Mouse (Mus musculus) hindbrain, embryonic 16.5 days (tissue): Measurements from ENCODE around the gene Gimap3. TPM values are rescaled to one million over a fixed set of nuclear protein-coding genes. Genes with fewer than 3 reads are reported as not detected.

Source experiments
- ATAC-seq: fragments of 200-750 bp; cut with Nextera tagmentation; 2 replicates; pipeline ENCODE4 v1.8.0; 2017; ENCODE audit warnings: moderate TSS enrichment, moderate library complexity
- H3K27ac ChIP-seq: fragments of 300-500 bp; sonication (generic); 2 replicates; pipeline ENCODE4 v1.5.1; 2014; ENCODE audit warnings: low read depth, mild to moderate bottlenecking, control low read depth, low read length, moderate library complexity
- H3K27me3 ChIP-seq: fragments of 300-500 bp; sonication (generic); replicated peaks from 2 replicates; pipeline ENCODE4 v1.6.1; 2014; ENCODE audit warnings: low read length; ENCODE audit not compliant: control insufficient read depth, insufficient read depth
- H3K36me3 ChIP-seq: fragments of 300-500 bp; sonication (generic); 2 replicates; pipeline ENCODE4 v1.6.1; 2014; ENCODE audit warnings: mild to moderate bottlenecking, low read length, moderate library complexity, mixed read lengths; ENCODE audit not compliant: control insufficient read depth, insufficient read depth
- H3K4me1 ChIP-seq: fragments of 300-500 bp; sonication (generic); 2 replicates; pipeline ENCODE4 v1.6.1; 2014; ENCODE audit warnings: low read depth, low read length; ENCODE audit not compliant: control insufficient read depth, insufficient read depth
- H3K4me2 ChIP-seq: fragments of 300-500 bp; sonication (generic); 2 replicates; pipeline ENCODE4 v1.6.1; 2014; ENCODE audit warnings: mild to moderate bottlenecking, low read length, control low read depth, moderate library complexity
- H3K4me3 ChIP-seq: fragments of 300-500 bp; sonication (generic); 2 replicates; pipeline ENCODE4 v1.5.1; 2014; ENCODE audit warnings: mild to moderate bottlenecking, low read length, control low read depth, moderate library complexity
- H3K9ac ChIP-seq: fragments of 300-500 bp; sonication (generic); 2 replicates; pipeline ENCODE4 v1.6.1; 2014; ENCODE audit warnings: low read depth, mild to moderate bottlenecking, control low read depth, low read length, moderate library complexity
- H3K9me3 ChIP-seq: fragments of 300-500 bp; sonication (generic); 2 replicates; pipeline ENCODE4 v1.6.1; 2014; ENCODE audit warnings: mild to moderate bottlenecking, low read length, moderate library complexity; ENCODE audit not compliant: control insufficient read depth
- WGBS: fragments of 180-500 bp; shearing (Covaris S2); extraction: QIAGEN DNeasy Blood & Tissue Kit; methylation state at CpG from one replicate; pipeline ENCODE4 v1.1.7; 2014; 5-methylcytosine and 5-hydroxymethylcytosine counted together
- polyA plus RNA-seq: library from polyadenylated mRNA; unstranded; fragments of >200 nt; fragmentation: Nextera tagmentation; extraction: Ambion mirVana; gene quantifications from 2 replicates; pipeline ENCODE4 v1.2.1, GENCODE M21; 2015

Gene Gimap3
- not detected in 2 replicates for polyA plus RNA-seq

- Histone ChIP-seq H3K4me1 (no peaks in the 10 kb centered on the region), H3K4me2 (no peak within 1 kb of the TSS), H3K4me3 (no peak within 1 kb of the TSS), H3K9me3 (no peaks in the 10 kb centered on the region), H3K36me3 (no peaks in the 10 kb centered on the region), H3K27ac (no peak within 1 kb of the TSS), H3K9ac (no peak within 1 kb of the TSS), H3K27me3 (no peaks in the 10 kb centered on the region)
- no peak for ATAC-seq
- WGBS: 98% methylated on average over 3 of the region's 3 CpGs
Observed at GRCm38 (mm10) chr6:48770696-48771095, at the start of gene Gimap3. Gene Gimap3 (minus strand): TSS chr6:48770851.

- Histone ChIP-seq H3K4me2 (no peak overlapping the region), H3K36me3 (no peaks in the 10 kb centered on the region), H3K4me3 (no peak overlapping the region), H3K9me3 (no peaks in the 10 kb centered on the region), H3K4me1 (no peaks in the 10 kb centered on the region), H3K27me3 (no peaks in the 10 kb centered on the region), H3K9ac (no peak overlapping the region), H3K27ac (no peak overlapping the region)
- WGBS: 7% methylated on average over 6 of the region's 6 CpGs
- no peak for ATAC-seq
Observed at GRCm38 (mm10) chr6:48817815-48818214, 47.2 kb upstream of the Gimap3 start.

- Histone ChIP-seq H3K4me3 (no peak overlapping the region), H3K27ac (no peak overlapping the region), H3K36me3 (no peaks in the 10 kb centered on the region), H3K4me1 (no peaks in the 10 kb centered on the region), H3K27me3 (no peaks in the 10 kb centered on the region), H3K9ac (no peak overlapping the region), H3K4me2 (no peak overlapping the region), H3K9me3 (no peaks in the 10 kb centered on the region)
- no peak for ATAC-seq
Observed at GRCm38 (mm10) chr6:48815013-48815412, 44.4 kb upstream of the Gimap3 start.

GRCm38 (mm10) chr6:48809494-48810219 lies 39.0 kb upstream of the Gimap3 start:
- Histone ChIP-seq H3K27ac (no peak overlapping the region), H3K27me3 (no peaks in the 10 kb centered on the region), H3K4me2 (no peak overlapping the region), H3K9ac (no peak overlapping the region), H3K4me1 (no peaks in the 10 kb centered on the region), H3K36me3 (no peaks in the 10 kb centered on the region), H3K9me3 (no peaks in the 10 kb centered on the region), H3K4me3 (no peak overlapping the region)
- ATAC-seq: no peak
- 71% methylated on average over 3 of the region's 3 CpGs for WGBS

- H3K4me1 ChIP-seq: no peaks in the 10 kb centered on the region
- H3K36me3 ChIP-seq: no peaks in the 10 kb centered on the region
- no peaks in the 10 kb centered on the region for H3K27me3 ChIP-seq
- no peaks in the 10 kb centered on the region for H3K9me3 ChIP-seq
- no peak overlapping the region for H3K4me2 ChIP-seq
- H3K9ac ChIP-seq: no peak overlapping the region
- WGBS: 92% methylated on average over 3 of the region's 3 CpGs
- no peak overlapping the region for H3K4me3 ChIP-seq
- no peak overlapping the region for H3K27ac ChIP-seq
- ATAC-seq: no peak
Observed at GRCm38 (mm10) chr6:48806746-48807145, 36.1 kb upstream of the Gimap3 start.

GRCm38 (mm10) chr6:48804346-48804745 lies 33.7 kb upstream of the Gimap3 start:
- Histone ChIP-seq H3K9me3 (no peaks in the 10 kb centered on the region), H3K27ac (no peak overlapping the region), H3K36me3 (no peaks in the 10 kb centered on the region), H3K9ac (no peak overlapping the region), H3K4me1 (no peaks in the 10 kb centered on the region), H3K4me3 (no peak overlapping the region), H3K27me3 (no peaks in the 10 kb centered on the region), H3K4me2 (no peak overlapping the region)
- no peak for ATAC-seq
- WGBS: 86% methylated on average over 5 of the region's 5 CpGs

- no peak overlapping the region for H3K9ac ChIP-seq
- ATAC-seq: no peak
- no peaks in the 10 kb centered on the region for H3K36me3 ChIP-seq
- H3K4me2 ChIP-seq: no peak overlapping the region
- no peak overlapping the region for H3K4me3 ChIP-seq
- no peaks in the 10 kb centered on the region for H3K9me3 ChIP-seq
- H3K27me3 ChIP-seq: no peaks in the 10 kb centered on the region
- H3K27ac ChIP-seq: no peak overlapping the region
- no peaks in the 10 kb centered on the region for H3K4me1 ChIP-seq
Observed at GRCm38 (mm10) chr6:48803406-48804051, 32.9 kb upstream of the Gimap3 start.

GRCm38 (mm10) chr6:48801897-48802296 lies 31.2 kb upstream of the Gimap3 start:
- Histone ChIP-seq H3K36me3 (no peaks in the 10 kb centered on the region), H3K9ac (no peak overlapping the region), H3K4me1 (no peaks in the 10 kb centered on the region), H3K9me3 (no peaks in the 10 kb centered on the region), H3K4me2 (no peak overlapping the region), H3K4me3 (no peak overlapping the region), H3K27ac (no peak overlapping the region), H3K27me3 (no peaks in the 10 kb centered on the region)
- no peak for ATAC-seq
- 92% methylated on average over 1 of the region's 1 CpGs for WGBS

- Histone ChIP-seq H3K9me3 (no peaks in the 10 kb centered on the region), H3K27ac (no peak overlapping the region), H3K4me1 (no peaks in the 10 kb centered on the region), H3K36me3 (no peaks in the 10 kb centered on the region), H3K4me2 (no peak overlapping the region), H3K27me3 (no peaks in the 10 kb centered on the region), H3K9ac (no peak overlapping the region), H3K4me3 (no peak overlapping the region)
- 90% methylated on average over 2 of the region's 2 CpGs for WGBS
- no peak for ATAC-seq
Observed at GRCm38 (mm10) chr6:48787867-48788266, 17.2 kb upstream of the Gimap3 start.
